Mouse (Mus musculus): ENCODE results near the gene Nutf2-ps1.
"Not testable (repeated sequence)": the region's sequence is repeated elsewhere in the genome, so short reads cannot be mapped to it uniquely, and the experiment has no call there.

Nutf2-ps1 gene

GRCm38 (mm10) chr19:53588968-53589367, at the start of gene Nutf2-ps1:
Gene Nutf2-ps1, minus strand, starts transcription at chr19:53589068.
- in situ Hi-C loops (cut with MboI), result not testable (repeated sequence)

- in situ Hi-C loops (cut with MboI), result no loop called here
These were observed 49.2 kb upstream of the Nutf2-ps1 start for GRCm38 (mm10) chr19:53638041-53638440.

GRCm38 (mm10) chr19:53621681-53622080, 32.8 kb upstream of the Nutf2-ps1 start:
- in situ Hi-C loops (cut with MboI), result no loop called here

GRCm38 (mm10) chr19:53608921-53609320, 20.1 kb upstream of the Nutf2-ps1 start:
- in situ Hi-C loops (cut with MboI), result no loop called here

GRCm38 (mm10) chr19:53601363-53601655, 12.4 kb upstream of the Nutf2-ps1 start:
- in situ Hi-C loops (cut with MboI), result no loop called here

GRCm38 (mm10) chr19:53600549-53601362, 11.9 kb upstream of the Nutf2-ps1 start:
- in situ Hi-C loops (cut with MboI), result no loop called here

- in situ Hi-C loops (cut with MboI), result no loop called here
These were observed 11.1 kb upstream of the Nutf2-ps1 start, which contains the start of gene Smc3 for GRCm38 (mm10) chr19:53599757-53600539. Gene Smc3, plus strand, starts transcription at chr19:53600398.

GRCm38 (mm10) chr19:53596723-53597474, 8.0 kb upstream of the Nutf2-ps1 start:
- in situ Hi-C loops (cut with MboI), result no loop called here

GRCm38 (mm10) chr19:53587686-53588085, 1.2 kb downstream of the Nutf2-ps1 start:
- in situ Hi-C loops (cut with MboI), result not testable (repeated sequence)

GRCm38 (mm10) chr19:53580271-53580670, 8.6 kb downstream of the Nutf2-ps1 start:
- in situ Hi-C loops (cut with MboI), result not testable (repeated sequence)

GRCm38 (mm10) chr19:53578597-53579252, 10.1 kb downstream of the Nutf2-ps1 start:
- in situ Hi-C loops (cut with MboI), result loop anchor here (10.0 kb wide), 1 partner anchor 184 kb away; the partner anchor contains the start of gene Smndc1

GRCm38 (mm10) chr19:53577025-53577800, 11.7 kb downstream of the Nutf2-ps1 start:
- in situ Hi-C loops (cut with MboI), result loop anchor here (10.0 kb wide), 1 partner anchor 182 kb away; the partner anchor contains the start of gene Smndc1

GRCm38 (mm10) chr19:53576061-53576460, 12.8 kb downstream of the Nutf2-ps1 start:
- in situ Hi-C loops (cut with MboI), result loop anchor here (10.0 kb wide), 1 partner anchor 181 kb away; the partner anchor contains the start of gene Smndc1

GRCm38 (mm10) chr19:53575296-53576010, 13.4 kb downstream of the Nutf2-ps1 start:
- in situ Hi-C loops (cut with MboI), result loop anchor here (10.0 kb wide), 1 partner anchor 181 kb away; the partner anchor contains the start of gene Smndc1

GRCm38 (mm10) chr19:53574546-53574945, 14.3 kb downstream of the Nutf2-ps1 start:
- in situ Hi-C loops (cut with MboI), result loop anchor here (5.0 to 10.0 kb wide), 2 partner anchors 152 to 180 kb away; partner anchors contain the start of gene Smndc1

- in situ Hi-C loops (cut with MboI), result loop anchor here (5.0 to 10.0 kb wide), 2 partner anchors 152 to 179 kb away; partner anchors contain the start of gene Smndc1
These were observed 14.7 kb downstream of the Nutf2-ps1 start for GRCm38 (mm10) chr19:53574131-53574530.

- in situ Hi-C loops (cut with MboI), result loop anchor here (5.0 to 10.0 kb wide), 2 partner anchors 151 to 178 kb away; partner anchors contain the start of gene Smndc1
These were observed 15.7 kb downstream of the Nutf2-ps1 start for GRCm38 (mm10) chr19:53573151-53573550.

GRCm38 (mm10) chr19:53572607-53573006, 16.3 kb downstream of the Nutf2-ps1 start:
- in situ Hi-C loops (cut with MboI), result loop anchor here (5.0 to 10.0 kb wide), 2 partner anchors 150 to 178 kb away; partner anchors contain the start of gene Smndc1
